Mouse (Mus musculus): ENCODE measurements at regions not wholly inside any gene's neighbourhood (a gene's known extent, or its start where the extent isn't known, plus 50 kb on each side); places are given as distances from the start of the nearest gene placed in this dataset.
"Not testable (repeated sequence)": the region's sequence is repeated elsewhere in the genome, so short reads cannot be mapped to it uniquely, and the experiment has no call there.

GRCm38 (mm10) chr12:25469181-25469580, 372.2 kb upstream of the Id2 start:
- no peak for DNase-seq (ENCODE audit: low spot score in 2 of 2)

DNA sequence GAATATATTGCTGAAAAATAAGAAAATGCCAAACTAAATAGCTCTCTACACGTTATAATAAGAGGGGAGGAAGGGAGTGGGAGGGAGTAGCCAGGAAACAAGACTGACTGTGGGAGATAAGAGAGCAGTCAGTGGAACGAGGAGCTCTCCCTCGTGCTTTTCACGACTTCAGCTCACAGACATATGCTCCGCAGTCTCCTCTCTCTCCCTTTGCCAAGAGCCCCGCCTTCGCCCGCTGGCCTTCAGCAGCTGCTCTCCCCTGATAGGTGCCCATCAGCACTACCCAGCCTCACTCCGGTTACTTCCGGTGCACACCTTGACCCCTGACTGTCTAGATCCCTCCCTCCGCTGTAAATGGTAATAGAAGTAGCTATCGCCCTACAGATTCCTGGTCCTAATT, 370.8 kb upstream of the Id2 start:
- peak; percentile 70 to 77 for DNase-seq (ENCODE audit: low spot score in 2 of 2)

DNA sequence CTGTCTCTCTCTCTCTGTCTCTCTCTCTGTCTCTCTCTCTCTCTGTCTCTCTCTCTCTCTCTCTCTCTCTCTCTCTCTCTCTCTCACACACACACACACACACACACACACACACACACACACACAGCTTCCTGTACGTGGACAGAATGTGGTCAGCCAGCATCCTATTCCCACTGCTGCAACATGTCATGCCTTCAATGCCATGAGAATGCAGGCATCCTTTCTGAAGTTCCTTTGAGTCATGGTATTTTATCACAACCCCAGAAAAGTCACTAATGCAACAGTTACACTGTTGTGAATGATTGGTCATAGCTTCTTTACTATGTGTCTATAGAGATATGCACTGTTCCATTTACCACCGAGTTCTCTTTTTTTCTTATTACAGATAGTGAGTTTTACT, 365.8 kb upstream of the Id2 start:
- not testable (repeated sequence) for DNase-seq (ENCODE audit: low spot score in 2 of 2)

DNA sequence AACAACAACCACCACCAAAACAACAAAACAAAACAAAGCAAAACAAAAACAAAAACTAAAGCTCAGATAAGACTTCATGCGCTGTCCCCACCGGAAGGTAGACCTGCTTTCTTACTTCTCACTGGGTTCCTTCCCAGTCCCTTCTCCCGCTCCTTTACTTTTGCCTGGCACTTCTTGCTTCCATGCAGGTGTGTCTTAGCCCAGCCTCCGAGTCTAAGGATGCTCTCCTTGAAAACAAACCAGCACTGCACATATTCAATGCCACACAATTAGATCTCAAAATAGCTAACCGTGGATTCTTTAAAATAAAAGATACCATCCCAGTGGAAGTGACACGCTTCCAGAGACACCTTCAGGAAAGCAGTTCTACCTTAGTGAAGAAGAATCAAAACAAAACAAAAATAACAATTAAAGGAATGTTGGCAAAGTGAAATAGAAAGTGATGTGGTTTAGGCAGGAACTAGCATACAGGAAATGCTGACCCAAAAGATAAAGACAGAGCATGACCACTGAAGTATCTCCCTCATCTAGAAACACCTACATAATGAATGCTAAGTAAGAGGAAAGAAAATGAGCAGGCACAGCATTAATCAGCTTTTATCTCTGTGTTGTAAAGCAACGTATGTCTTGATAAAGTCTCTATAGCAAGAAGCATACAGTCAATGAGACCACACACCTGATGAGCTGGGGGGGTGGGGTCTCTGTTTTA, 358.5 kb upstream of the Id2 start:
- no peak for DNase-seq (ENCODE audit: low spot score in 2 of 2)

DNA sequence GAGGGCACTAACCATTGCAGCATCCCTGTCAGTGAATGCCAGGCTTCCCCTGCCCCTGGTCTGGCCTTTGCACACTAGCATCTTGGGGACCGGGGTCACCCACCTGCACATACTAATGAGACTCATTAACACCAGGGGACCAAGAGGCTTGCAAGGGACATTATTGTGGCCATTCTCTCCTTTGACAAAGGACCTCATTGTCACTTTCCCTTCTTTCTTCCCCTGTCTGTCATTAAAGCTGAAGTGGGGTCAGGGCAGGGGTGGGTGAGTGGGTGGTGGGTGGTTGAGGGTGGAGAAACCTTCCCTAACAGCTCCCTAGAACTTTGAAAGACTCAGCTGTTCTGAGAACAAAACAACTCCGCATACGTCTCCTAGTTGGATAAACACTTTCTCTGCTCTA, 356.4 kb upstream of the Id2 start:
- DNase-seq (ENCODE audit: low spot score in 2 of 2): no peak

- no peak for DNase-seq (ENCODE audit: low spot score in 2 of 2)
Observed at GRCm38 (mm10) chr12:25451156-25451555, 354.2 kb upstream of the Id2 start.

- DNase-seq (ENCODE audit: low spot score in 2 of 2): no peak
Observed at GRCm38 (mm10) chr12:25444355-25444754, 347.4 kb upstream of the Id2 start.

DNA sequence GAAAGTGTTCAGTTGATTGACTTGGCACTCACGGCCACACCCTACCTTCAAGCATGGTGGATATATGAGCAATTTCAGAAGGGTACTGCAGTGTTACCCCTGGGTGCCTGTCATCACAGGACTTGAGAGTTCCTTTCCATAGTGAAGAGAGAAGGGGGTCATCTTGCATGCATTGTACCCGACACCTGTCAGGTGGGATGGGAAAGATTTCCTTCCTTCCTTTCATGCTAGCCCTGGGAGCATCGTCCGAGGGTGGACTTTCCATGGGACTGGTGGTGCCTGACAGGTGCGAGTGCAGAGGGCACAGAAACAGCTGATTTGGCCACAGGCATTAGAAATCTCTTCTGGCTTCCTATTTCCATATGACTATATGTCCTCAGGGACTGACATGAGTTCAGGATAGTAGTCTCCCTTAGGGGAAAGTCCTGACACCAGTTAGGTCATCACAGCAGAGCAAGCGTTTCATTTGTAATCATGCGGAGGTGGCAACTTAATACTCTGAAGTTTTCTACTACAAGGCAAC, 342.1 kb upstream of the Id2 start:
- DNase-seq (ENCODE audit: low spot score in 2 of 2): no peak

GRCm38 (mm10) chr12:25438217-25439028, 341.5 kb upstream of the Id2 start:
- no peak for DNase-seq (ENCODE audit: low spot score in 2 of 2)

DNA sequence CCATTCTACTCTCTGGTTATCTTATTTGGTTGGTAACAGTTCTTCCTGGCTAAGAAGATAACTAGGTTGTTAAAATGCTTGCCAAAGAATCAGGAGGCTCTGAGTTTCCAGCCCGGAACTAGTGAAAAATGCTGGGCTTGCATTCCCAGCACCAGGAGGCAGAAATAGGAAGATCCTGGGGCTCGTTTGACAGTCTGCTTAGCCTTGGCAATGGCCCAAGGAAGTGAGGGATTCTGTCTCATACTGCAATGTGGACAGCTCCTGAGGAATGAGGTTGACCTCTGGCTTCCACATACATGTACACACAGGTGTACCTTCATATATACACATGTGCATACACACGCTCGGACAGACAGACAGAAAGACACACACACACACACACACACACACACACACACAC, 340.6 kb upstream of the Id2 start:
- DNase-seq (ENCODE audit: low spot score in 2 of 2): no peak

GRCm38 (mm10) chr12:25436220-25436911, 339.4 kb upstream of the Id2 start:
- no peak for DNase-seq (ENCODE audit: low spot score in 2 of 2)

- DNase-seq (ENCODE audit: low spot score in 2 of 2): no peak
Observed at GRCm38 (mm10) chr12:25432796-25433195, 335.9 kb upstream of the Id2 start.

DNA sequence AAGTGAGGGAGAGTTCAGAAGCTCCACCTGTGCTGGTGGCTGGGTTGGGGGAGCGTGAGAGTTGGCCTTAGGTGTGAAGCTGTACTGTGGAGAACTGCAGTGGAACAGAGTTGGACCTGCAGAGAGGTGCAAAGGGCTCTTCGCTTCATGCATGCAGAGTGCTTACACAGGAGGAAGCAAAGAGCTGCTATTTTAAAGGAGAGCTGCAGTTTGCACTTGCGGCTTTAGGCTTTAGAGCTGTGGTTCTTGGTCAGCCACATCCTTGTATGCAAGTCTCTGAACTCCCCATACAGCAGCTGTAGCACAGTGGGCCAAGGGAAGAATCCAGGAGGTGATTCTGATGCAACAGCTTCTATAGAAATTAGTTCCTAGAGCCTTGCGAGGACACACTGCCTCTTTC, 334.0 kb upstream of the Id2 start:
- no peak for DNase-seq (ENCODE audit: low spot score in 2 of 2)

DNA sequence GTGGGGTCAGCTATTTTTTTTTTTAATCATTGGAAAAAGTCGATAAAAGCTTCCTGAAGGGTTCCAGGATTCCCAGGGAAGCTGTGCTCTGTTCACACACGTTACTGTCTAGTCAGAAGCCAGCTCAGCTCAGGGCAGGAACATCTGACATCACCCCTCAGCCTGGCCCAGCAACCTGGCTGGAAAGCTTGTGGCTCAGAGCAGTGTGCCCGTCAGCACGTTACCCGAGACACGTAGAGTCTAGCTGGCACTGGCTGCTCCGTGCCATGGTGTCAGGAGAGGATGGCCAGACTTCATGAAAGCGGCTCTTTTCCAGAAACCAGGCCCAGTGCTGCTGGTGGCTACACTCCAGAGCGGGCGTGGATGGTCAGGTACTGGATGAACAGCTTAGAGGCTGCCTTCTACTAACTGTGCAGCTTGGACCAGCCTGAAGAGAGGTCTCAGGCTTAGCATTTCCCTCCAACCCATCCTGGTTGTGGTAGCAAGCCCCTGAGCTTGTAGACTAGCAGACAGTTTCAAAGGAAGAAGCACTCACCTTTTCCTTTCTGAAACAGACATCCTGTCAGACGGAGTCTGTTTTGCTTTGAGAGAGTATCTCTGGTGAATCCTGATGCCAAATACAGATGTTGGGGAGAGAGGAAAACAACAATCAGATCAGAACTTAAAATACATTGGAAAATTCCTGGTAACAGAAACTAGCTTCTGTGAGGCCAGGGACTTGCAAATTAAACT, 331.1 kb upstream of the Id2 start:
- no peak for DNase-seq (ENCODE audit: low spot score in 2 of 2)

- DNase-seq (ENCODE audit: low spot score in 2 of 2): no peak
Observed at GRCm38 (mm10) chr12:25417336-25417735, 320.4 kb upstream of the Id2 start.

DNA sequence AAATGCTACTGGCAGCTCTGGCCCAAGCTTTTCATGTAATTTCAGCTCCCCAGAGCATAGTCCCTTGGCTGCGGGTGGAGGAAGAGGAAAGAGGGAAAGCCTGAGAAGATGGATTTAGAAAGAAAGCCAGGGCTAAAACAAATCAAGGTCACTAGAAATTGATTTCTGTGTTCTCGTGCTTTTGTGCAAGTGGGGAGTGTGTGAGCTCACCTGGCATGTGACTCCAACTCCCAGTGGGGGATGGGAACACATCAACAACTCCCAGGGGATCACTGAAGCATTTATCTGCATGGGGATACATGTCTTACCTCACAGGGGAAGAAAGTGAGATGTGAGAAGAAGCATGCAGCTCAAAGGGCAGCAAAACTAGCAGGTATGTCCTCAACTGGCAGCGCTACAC, 319.6 kb upstream of the Id2 start:
- no peak for DNase-seq (ENCODE audit: low spot score in 2 of 2)

GRCm38 (mm10) chr12:25415641-25416040, 318.7 kb upstream of the Id2 start:
- DNase-seq (ENCODE audit: low spot score in 2 of 2): no peak

GRCm38 (mm10) chr12:25415232-25415631, 318.3 kb upstream of the Id2 start:
- DNase-seq (ENCODE audit: low spot score in 2 of 2): peak; percentile 52 to 75

GRCm38 (mm10) chr12:25407301-25407700, 310.4 kb upstream of the Id2 start:
- no peak for DNase-seq (ENCODE audit: low spot score in 2 of 2)

GRCm38 (mm10) chr12:25400326-25400725, 303.4 kb upstream of the Id2 start:
- DNase-seq (ENCODE audit: low spot score in 2 of 2): no peak

DNA sequence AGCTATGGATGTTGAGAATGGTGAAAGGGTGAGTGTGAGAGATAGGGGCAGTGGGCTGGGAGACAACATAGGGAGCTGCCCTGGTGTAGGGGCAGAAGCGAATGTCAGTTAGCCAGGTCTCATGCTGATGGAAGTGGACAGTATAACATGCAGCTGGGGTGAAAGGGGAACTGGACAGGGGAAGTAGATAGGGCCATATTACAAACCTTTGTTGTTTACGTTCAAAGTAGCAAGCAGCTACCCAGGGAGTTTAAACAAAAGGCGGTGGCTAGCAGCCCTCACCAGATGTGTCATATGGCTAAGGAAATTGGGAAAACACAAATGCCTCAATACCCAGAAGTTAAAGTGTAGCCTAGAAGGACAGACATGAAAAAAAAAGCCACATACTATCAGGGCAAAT, 301.8 kb upstream of the Id2 start:
- no peak for DNase-seq (ENCODE audit: low spot score in 2 of 2)

GRCm38 (mm10) chr12:25394326-25394725, 297.4 kb upstream of the Id2 start:
- DNase-seq (ENCODE audit: low spot score in 2 of 2): no peak
